Mouse (Mus musculus): Measurements from ENCODE around the gene Nhsl1.

DNA sequence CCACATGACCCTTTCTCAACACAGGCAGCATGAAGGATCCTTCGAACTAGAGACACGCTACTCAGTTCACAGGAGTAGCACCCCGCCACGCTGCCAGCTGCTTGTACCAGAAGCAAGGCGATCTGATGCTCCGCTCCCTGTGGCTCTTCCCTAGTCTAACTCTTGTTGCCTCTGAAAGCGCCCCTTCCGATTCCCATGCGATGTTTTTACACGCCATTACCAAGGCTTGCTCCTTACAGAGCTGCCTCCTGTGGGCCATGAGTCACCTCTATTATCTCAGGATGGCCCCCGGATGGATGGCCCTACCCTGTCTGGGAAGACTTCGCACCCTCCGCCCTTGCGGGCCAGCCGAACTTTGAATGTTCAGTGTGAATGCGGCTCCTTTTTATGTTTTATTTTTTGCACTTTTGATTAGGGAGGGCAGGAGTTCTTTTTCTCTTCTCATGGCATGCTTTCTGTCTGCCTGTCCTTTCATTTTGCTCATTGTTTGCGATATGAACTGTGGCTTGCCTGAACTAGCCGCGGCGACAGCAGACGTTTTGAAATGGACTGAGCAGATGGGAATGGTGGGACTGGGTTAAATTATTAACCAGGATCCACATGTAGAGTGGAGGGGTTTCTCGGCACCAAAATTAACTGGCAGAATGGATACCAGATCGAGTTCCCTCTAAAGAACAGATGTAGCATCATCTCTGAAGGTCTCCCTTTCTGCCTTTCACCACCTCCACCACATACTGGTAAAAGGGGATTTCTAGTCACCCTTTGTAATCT lies 144.5 kb downstream of the Nhsl1 start:
- TF ChIP-seq CTCF (IDR thresholded peaks at IDR 0.05; ENCODE audit: borderline replicate concordance, insufficient read depth, low read depth, low read length) (no peak), POLR2A (IDR thresholded peaks at IDR 0.05; ENCODE audit: borderline replicate concordance, insufficient read depth, low read length) (no peak)

All from cerebellum, adult 2 months (tissue).